Mouse (Mus musculus): ENCODE results near the gene Clmp. TPM values are rescaled to one million over a fixed set of nuclear protein-coding genes. Genes with fewer than 3 reads are reported as not detected.
"Not testable (repeated sequence)": the region's sequence is repeated elsewhere in the genome, so short reads cannot be mapped to it uniquely, and the experiment has no call there.

The Clmp gene
- polyA plus RNA-seq, 1 experiment, result 1.2 TPM

- TF ChIP-seq CTCF (IDR thresholded peaks at IDR 0.05; ENCODE audit: control insufficient read depth, insufficient read depth, insufficient replicate concordance, low read depth, low read length) (no peak), POLR2A (IDR thresholded peaks at IDR 0.05; ENCODE audit: control insufficient read depth, low read depth, low read length) (no peak)
- Histone ChIP-seq H3K4me3 (ENCODE audit: control insufficient read depth, low read depth, low read length) (no peak overlapping the region), H3K27ac (ENCODE audit: control insufficient read depth, insufficient read depth, low read depth, low read length) (no peak overlapping the region), H3K4me1 (ENCODE audit: control insufficient read depth, insufficient read depth, low read length) (peaks cover 2% of the 10 kb centered on the region; the same call in 1 of the 2 replicates), H3K36me3 (ENCODE audit: control insufficient read depth, insufficient read depth, low read length) (no peaks in the 10 kb centered on the region), H3K27me3 (ENCODE audit: control insufficient read depth, insufficient read depth, low read length) (no peaks in the 10 kb centered on the region)
These were observed 99.7 kb downstream of the Clmp start for GRCm38 (mm10) chr9:40785452-40785851.

DNA sequence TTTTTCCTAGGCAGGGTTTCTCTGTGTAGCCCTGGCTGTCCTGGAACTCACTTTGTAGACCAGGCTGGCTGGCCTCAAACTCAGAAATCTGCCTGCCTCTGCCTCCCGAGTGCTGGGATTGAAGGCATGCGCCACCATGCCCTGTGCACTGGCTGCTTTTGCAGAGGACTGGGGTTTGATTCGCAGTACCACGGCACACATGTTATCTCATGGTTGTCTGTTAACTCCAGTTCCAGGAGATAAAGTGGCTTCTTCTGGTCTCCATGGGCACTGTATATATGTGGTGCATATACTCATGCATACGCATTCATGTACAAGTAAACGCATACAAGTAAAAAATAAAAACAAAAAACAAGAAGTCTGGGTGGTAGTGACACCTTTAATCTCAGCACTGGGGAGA, 101.1 kb downstream of the Clmp start:
- not testable (repeated sequence) for H3K36me3 ChIP-seq (ENCODE audit: control insufficient read depth, insufficient read depth, low read length); H3K4me3 ChIP-seq (ENCODE audit: control insufficient read depth, low read depth, low read length); H3K4me1 ChIP-seq (ENCODE audit: control insufficient read depth, insufficient read depth, low read length); H3K27me3 ChIP-seq (ENCODE audit: control insufficient read depth, insufficient read depth, low read length); H3K27ac ChIP-seq (ENCODE audit: control insufficient read depth, insufficient read depth, low read depth, low read length)

DNA sequence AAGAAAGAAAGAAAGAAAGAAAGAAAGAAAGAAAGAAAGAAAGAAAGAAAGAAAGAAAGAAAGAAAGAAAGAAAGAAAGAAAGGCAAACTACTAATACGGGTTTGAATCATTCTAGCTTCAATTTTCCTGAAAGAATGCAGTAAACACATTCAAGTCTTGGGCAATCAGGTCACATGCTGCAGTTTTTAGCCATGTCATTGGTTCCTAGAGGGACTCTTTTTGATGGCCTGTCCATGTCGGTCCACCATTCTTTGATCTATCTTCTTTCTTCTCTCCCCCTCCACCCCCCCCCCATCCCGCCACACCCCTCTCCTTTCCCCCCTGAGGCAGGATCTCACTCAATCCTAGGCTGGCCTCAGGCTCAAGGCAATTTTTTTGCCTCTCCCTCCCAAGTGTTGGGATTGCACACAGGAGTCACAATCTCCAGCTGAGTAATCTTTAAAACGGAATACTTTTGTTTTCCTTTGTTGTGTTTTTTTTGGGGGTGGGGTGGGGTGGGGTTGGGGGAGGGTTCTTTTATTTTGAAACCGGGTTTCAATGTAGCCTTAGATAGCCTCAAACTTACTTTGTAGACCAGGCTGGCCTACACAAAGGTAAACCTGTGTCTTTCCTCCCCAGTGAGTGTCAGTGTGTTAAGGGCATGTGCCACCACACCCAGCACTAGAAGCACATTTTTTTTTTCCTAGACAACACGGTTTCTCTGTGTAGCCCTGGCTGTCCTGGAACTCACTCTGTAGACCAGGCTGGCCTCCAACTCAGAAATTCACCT, 106.3 kb downstream of the Clmp start:
- Histone ChIP-seq H3K27me3 (ENCODE audit: control insufficient read depth, insufficient read depth, low read length) (no peaks in the 10 kb centered on the region), H3K36me3 (ENCODE audit: control insufficient read depth, insufficient read depth, low read length) (no peaks in the 10 kb centered on the region), H3K4me1 (ENCODE audit: control insufficient read depth, insufficient read depth, low read length) (no peaks in the 10 kb centered on the region; the same call in 1 of the 2 replicates), H3K27ac (ENCODE audit: control insufficient read depth, insufficient read depth, low read depth, low read length) (no peak overlapping the region), H3K4me3 (ENCODE audit: control insufficient read depth, low read depth, low read length) (no peak overlapping the region)
- TF ChIP-seq CTCF (IDR thresholded peaks at IDR 0.05; ENCODE audit: control insufficient read depth, insufficient read depth, insufficient replicate concordance, low read depth, low read length), result no peak
- TF ChIP-seq POLR2A (IDR thresholded peaks at IDR 0.05; ENCODE audit: control insufficient read depth, low read depth, low read length), result no peak

DNA sequence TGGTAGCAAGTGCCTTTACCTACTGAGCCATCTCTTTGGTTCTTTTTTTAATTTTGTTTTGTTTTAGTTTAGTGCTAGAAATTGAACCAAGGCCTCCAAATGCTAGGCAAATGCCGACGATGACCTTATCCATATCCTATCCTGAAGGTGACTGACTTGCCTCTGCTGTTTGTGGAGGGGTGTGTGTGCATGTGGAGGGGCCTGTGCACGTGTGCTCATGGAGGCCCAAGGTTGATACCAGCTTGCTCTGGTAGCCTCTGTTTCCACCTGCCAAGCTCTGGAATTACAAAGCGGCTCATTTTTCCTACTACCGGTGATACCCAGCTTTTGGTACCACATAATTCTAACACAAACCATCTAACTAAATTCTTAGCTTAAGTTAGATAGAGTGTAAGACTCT, 107.8 kb downstream of the Clmp start:
- H3K36me3 ChIP-seq (ENCODE audit: control insufficient read depth, insufficient read depth, low read length), result no peaks in the 10 kb centered on the region
- no peaks in the 10 kb centered on the region; the same call in 1 of the 2 replicates for H3K4me1 ChIP-seq (ENCODE audit: control insufficient read depth, insufficient read depth, low read length)
- TF ChIP-seq POLR2A (IDR thresholded peaks at IDR 0.05; ENCODE audit: control insufficient read depth, low read depth, low read length), result no peak
- no peak for TF ChIP-seq CTCF (IDR thresholded peaks at IDR 0.05; ENCODE audit: control insufficient read depth, insufficient read depth, insufficient replicate concordance, low read depth, low read length)
- no peak overlapping the region for H3K4me3 ChIP-seq (ENCODE audit: control insufficient read depth, low read depth, low read length)
- H3K27me3 ChIP-seq (ENCODE audit: control insufficient read depth, insufficient read depth, low read length), result no peaks in the 10 kb centered on the region
- H3K27ac ChIP-seq (ENCODE audit: control insufficient read depth, insufficient read depth, low read depth, low read length), result no peak overlapping the region

DNA sequence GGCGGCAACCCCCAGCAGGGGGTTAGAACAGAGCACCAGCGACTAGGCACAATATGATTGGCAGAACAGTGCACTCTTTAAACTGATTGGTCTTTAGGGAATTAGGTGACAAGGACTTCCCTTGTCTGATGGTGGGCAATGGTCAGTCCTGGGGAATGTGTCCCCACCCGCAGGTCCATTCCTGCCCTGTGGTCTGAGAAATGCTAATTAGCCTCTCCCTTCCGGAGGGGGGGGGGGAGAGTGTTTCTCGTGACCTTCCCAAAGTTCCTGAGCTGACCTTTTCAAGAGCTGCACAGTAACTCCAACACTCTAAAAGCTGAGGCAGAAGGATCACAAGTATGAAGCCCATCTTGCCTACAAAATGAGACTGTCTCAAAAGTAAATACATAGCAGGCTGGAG, 108.5 kb downstream of the Clmp start:
- TF ChIP-seq CTCF (IDR thresholded peaks at IDR 0.05; ENCODE audit: control insufficient read depth, insufficient read depth, insufficient replicate concordance, low read depth, low read length), result no peak
- TF ChIP-seq POLR2A (IDR thresholded peaks at IDR 0.05; ENCODE audit: control insufficient read depth, low read depth, low read length), result no peak
- Histone ChIP-seq H3K4me1 (ENCODE audit: control insufficient read depth, insufficient read depth, low read length) (peaks cover 2% of the 10 kb centered on the region), H3K4me3 (ENCODE audit: control insufficient read depth, low read depth, low read length) (no peak overlapping the region), H3K27ac (ENCODE audit: control insufficient read depth, insufficient read depth, low read depth, low read length) (no peak overlapping the region), H3K27me3 (ENCODE audit: control insufficient read depth, insufficient read depth, low read length) (no peaks in the 10 kb centered on the region), H3K36me3 (ENCODE audit: control insufficient read depth, insufficient read depth, low read length) (no peaks in the 10 kb centered on the region)

DNA sequence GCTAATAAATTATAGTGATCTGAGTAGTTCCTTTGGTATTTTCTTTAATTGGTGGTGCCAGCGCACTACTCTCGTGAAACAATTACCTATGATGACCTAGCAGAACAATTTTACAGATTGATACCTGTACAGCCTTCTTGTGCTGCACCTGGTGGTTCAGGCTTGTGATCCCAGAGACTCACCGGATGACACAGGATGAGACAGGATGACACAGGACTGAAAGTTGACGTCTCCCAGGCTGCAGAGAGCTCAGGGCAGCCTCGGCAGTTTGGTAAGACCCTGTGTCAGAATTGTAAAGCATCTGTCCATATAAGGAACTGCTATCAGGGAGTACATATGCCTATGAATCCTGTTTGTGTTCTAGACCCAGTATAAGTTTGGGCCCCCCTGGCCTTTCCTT, 109.2 kb downstream of the Clmp start:
- TF ChIP-seq POLR2A (IDR thresholded peaks at IDR 0.05; ENCODE audit: control insufficient read depth, low read depth, low read length) (no peak), CTCF (IDR thresholded peaks at IDR 0.05; ENCODE audit: control insufficient read depth, insufficient read depth, insufficient replicate concordance, low read depth, low read length) (no peak)
- Histone ChIP-seq H3K27ac (ENCODE audit: control insufficient read depth, insufficient read depth, low read depth, low read length) (no peak overlapping the region), H3K36me3 (ENCODE audit: control insufficient read depth, insufficient read depth, low read length) (no peaks in the 10 kb centered on the region), H3K27me3 (ENCODE audit: control insufficient read depth, insufficient read depth, low read length) (no peaks in the 10 kb centered on the region), H3K4me1 (ENCODE audit: control insufficient read depth, insufficient read depth, low read length) (peaks cover 2% of the 10 kb centered on the region), H3K4me3 (ENCODE audit: control insufficient read depth, low read depth, low read length) (no peak overlapping the region)

DNA sequence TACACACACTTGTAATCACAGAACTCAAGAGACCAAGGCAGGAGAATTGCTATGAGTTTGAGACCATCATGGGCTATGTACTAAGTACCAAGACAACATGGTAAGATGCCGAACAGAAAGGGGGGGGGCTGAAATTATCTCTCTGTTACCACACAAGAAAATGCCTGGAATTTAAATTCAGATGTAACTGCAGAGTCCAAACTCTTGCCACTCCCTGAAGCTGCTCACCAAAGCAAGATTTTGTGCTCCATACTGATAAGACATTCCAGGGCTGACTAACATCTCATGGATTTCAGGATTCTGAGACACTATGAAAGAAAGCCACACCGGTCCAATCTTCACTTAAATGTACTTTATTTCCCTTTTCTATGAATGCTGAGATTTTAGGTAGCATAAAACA, 109.8 kb downstream of the Clmp start:
- TF ChIP-seq CTCF (IDR thresholded peaks at IDR 0.05; ENCODE audit: control insufficient read depth, insufficient read depth, insufficient replicate concordance, low read depth, low read length) (no peak), POLR2A (IDR thresholded peaks at IDR 0.05; ENCODE audit: control insufficient read depth, low read depth, low read length) (no peak)
- no peak overlapping the region for H3K4me3 ChIP-seq (ENCODE audit: control insufficient read depth, low read depth, low read length)
- no peaks in the 10 kb centered on the region for H3K36me3 ChIP-seq (ENCODE audit: control insufficient read depth, insufficient read depth, low read length)
- peaks cover 2% of the 10 kb centered on the region for H3K4me1 ChIP-seq (ENCODE audit: control insufficient read depth, insufficient read depth, low read length)
- H3K27ac ChIP-seq (ENCODE audit: control insufficient read depth, insufficient read depth, low read depth, low read length), result no peak overlapping the region
- H3K27me3 ChIP-seq (ENCODE audit: control insufficient read depth, insufficient read depth, low read length), result no peaks in the 10 kb centered on the region

DNA sequence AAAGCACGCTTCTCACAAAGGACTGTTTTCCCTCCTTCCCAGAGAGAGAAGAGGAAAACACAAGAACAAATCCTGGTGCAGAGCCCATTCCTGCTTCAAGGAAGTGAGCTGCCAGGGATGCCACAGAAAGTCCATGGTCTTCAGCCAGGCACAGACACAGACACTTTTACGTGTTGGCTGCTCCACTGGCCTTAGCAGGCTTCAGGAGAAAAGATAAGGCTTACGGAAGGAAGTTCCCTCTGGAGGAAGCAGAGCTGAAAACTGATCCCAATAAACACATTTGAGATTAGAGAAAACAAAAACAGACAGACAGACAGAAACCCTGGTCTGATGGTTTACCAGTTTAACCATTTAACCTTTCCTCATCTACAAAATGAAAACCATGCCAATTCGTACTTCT, 110.3 kb downstream of the Clmp start:
- TF ChIP-seq CTCF (IDR thresholded peaks at IDR 0.05; ENCODE audit: control insufficient read depth, insufficient read depth, insufficient replicate concordance, low read depth, low read length) (no peak), POLR2A (IDR thresholded peaks at IDR 0.05; ENCODE audit: control insufficient read depth, low read depth, low read length) (no peak)

More for the DNA sequence above, 110.3 kb downstream of the Clmp start:
- Histone ChIP-seq H3K4me1 (ENCODE audit: control insufficient read depth, insufficient read depth, low read length) (peaks cover 2% of the 10 kb centered on the region), H3K4me3 (ENCODE audit: control insufficient read depth, low read depth, low read length) (no peak overlapping the region), H3K27me3 (ENCODE audit: control insufficient read depth, insufficient read depth, low read length) (no peaks in the 10 kb centered on the region), H3K36me3 (ENCODE audit: control insufficient read depth, insufficient read depth, low read length) (no peaks in the 10 kb centered on the region), H3K27ac (ENCODE audit: control insufficient read depth, insufficient read depth, low read depth, low read length) (no peak overlapping the region)
